Mouse (Mus musculus) left cerebral cortex, adult 9 months (tissue): ENCODE measurements at regions not wholly inside any gene's neighbourhood (a gene's known extent, or its start where the extent isn't known, plus 50 kb on each side); places are given as distances from the start of the nearest gene placed in this dataset.

ENCODE experiments used
- DNase-seq, 2 experiments: peaks; one replicate each; pipeline ENCODE4 v3.0.0; 2022; ENCODE audit warnings: low spot score in 2 of 2

- DNase-seq: peak in 1 of 2 experiments; percentile 8
Observed at GRCm38 (mm10) chr1:194041393-194042352, 576.3 kb upstream of the Plxna2 start.

GRCm38 (mm10) chr1:194038711-194039110 lies 579.3 kb upstream of the Plxna2 start:
- no peak for DNase-seq

GRCm38 (mm10) chr1:194034199-194034883 lies 583.7 kb upstream of the Plxna2 start:
- no peak for DNase-seq

GRCm38 (mm10) chr1:194032603-194033002 lies 585.4 kb upstream of the Plxna2 start:
- DNase-seq: no peak

- no peak for DNase-seq
Observed at GRCm38 (mm10) chr1:194030651-194031228, 587.3 kb upstream of the Plxna2 start.

GRCm38 (mm10) chr1:194026958-194027692 lies 590.9 kb upstream of the Plxna2 start:
- no peak for DNase-seq

GRCm38 (mm10) chr1:194026213-194026612 lies 591.8 kb upstream of the Plxna2 start:
- DNase-seq: no peak

- peak in 1 of 2 experiments; percentile 56 for DNase-seq
Observed at GRCm38 (mm10) chr1:194019282-194019681, 598.7 kb upstream of the Plxna2 start.

GRCm38 (mm10) chr1:193992226-193992625 lies 622.1 kb upstream of the Camk1g start:
- no peak for DNase-seq

- no peak for DNase-seq
Observed at GRCm38 (mm10) chr1:193989956-193990675, 620.0 kb upstream of the Camk1g start.

GRCm38 (mm10) chr1:193988970-193989904 lies 619.1 kb upstream of the Camk1g start:
- no peak for DNase-seq

- no peak for DNase-seq
Observed at GRCm38 (mm10) chr1:193980571-193980970, 610.5 kb upstream of the Camk1g start.

- DNase-seq: no peak
Observed at GRCm38 (mm10) chr1:193971537-193971936, 601.4 kb upstream of the Camk1g start.

- no peak for DNase-seq
Observed at GRCm38 (mm10) chr1:193969264-193969908, 599.3 kb upstream of the Camk1g start.

GRCm38 (mm10) chr1:193967957-193968926 lies 598.1 kb upstream of the Camk1g start:
- DNase-seq: no peak

GRCm38 (mm10) chr1:193966652-193967555 lies 596.8 kb upstream of the Camk1g start:
- DNase-seq: no peak

GRCm38 (mm10) chr1:193965278-193965677 lies 595.2 kb upstream of the Camk1g start:
- DNase-seq: no peak
